Mouse (Mus musculus) CH12.LX (cell line): ENCODE results near the gene Wasf1. TPM values are rescaled to one million over a fixed set of nuclear protein-coding genes. Genes with fewer than 3 reads are reported as not detected.

Experiments
- polyA plus RNA-seq: library from polyadenylated mRNA; unstranded; fragments of >175 nt; gene quantifications from 2 replicates; pipeline ENCODE4 v1.2.1, GENCODE M21; 2012; ENCODE audit warnings: low read depth; ENCODE audit not compliant: insufficient read length
- total RNA-seq, 2 experiments: library from RNA; depleted of rRNA; stranded (reverse); fragments of 300-350 nt in 1 of 2; fragments of >200 nt in 1 of 2; gene quantifications; 2 replicates each; pipeline ENCODE4 v1.2.3; 2012 to 2014

Wasf1 gene
- total and polyA plus RNA-seq, 3 experiments: 0.09 TPM; not detected in 2

Other genes starting within 250 kb of the Wasf1 start
- not detected in 2 replicates for gene Mettl24, start 200.2 kb upstream of the Wasf1 start, total RNA-seq (2012; rRNA removed)
- gene Mettl24, start 200.2 kb upstream of the Wasf1 start, total RNA-seq (2014; rRNA removed): not detected in 2 replicates
- not detected in 2 replicates for gene Mettl24, start 200.2 kb upstream of the Wasf1 start, polyA plus RNA-seq
- 12.7 and 13.6 TPM in 2 replicates for gene Cdc40, start 164 bp upstream of the Wasf1 start, total RNA-seq (2012; rRNA removed)
- gene Cdc40, start 164 bp upstream of the Wasf1 start, total RNA-seq (2014; rRNA removed): 8.7 and 10.6 TPM in 2 replicates
- gene Cdc40, start 164 bp upstream of the Wasf1 start, polyA plus RNA-seq: 34.2 and 36.0 TPM in 2 replicates
- not detected in 2 replicates for gene Gpr6, start 188.8 kb downstream of the Wasf1 start, total RNA-seq (2012; rRNA removed)
- gene Gpr6, start 188.8 kb downstream of the Wasf1 start, total RNA-seq (2014; rRNA removed): not detected in 2 replicates
- gene Gpr6, start 188.8 kb downstream of the Wasf1 start, polyA plus RNA-seq: not detected in 2 replicates